Mouse (Mus musculus) hematopoietic stem cell, adult 5-6 weeks (primary cell): ENCODE results near the gene Cln6. TPM values are rescaled to one million over a fixed set of nuclear protein-coding genes. Genes with fewer than 3 reads are reported as not detected.
"Not testable (repeated sequence)": the region's sequence is repeated elsewhere in the genome, so short reads cannot be mapped to it uniquely, and the experiment has no call there.

Experiments used
- ATAC-seq, 2 experiments: fragments of 125-278 bp in 1 of 2; replicated peaks in 1 of 2; 2 replicates each; pipeline ENCODE4 v1.8.0; 2016 to 2017; ENCODE audit warnings: inconsistent platforms in 2 of 2, mild to moderate bottlenecking in 2 of 2, moderate number of reproducible peaks in 2 of 2, low read depth in 1 of 2, moderate TSS enrichment in 1 of 2; ENCODE audit not compliant: low FRiP score in 2 of 2, poor library complexity in 2 of 2, severe bottlenecking in 2 of 2, insufficient read depth in 1 of 2, low TSS enrichment in 1 of 2
- total RNA-seq: library from RNA; stranded (forward); fragments of 172-1452, 232-1000 nt; gene quantifications from 2 replicates; pipeline ENCODE4 v1.2.3, GENCODE M21; 2017

Gene Cln6
- 19.9 and 24.9 TPM in 2 replicates for total RNA-seq

DNA sequence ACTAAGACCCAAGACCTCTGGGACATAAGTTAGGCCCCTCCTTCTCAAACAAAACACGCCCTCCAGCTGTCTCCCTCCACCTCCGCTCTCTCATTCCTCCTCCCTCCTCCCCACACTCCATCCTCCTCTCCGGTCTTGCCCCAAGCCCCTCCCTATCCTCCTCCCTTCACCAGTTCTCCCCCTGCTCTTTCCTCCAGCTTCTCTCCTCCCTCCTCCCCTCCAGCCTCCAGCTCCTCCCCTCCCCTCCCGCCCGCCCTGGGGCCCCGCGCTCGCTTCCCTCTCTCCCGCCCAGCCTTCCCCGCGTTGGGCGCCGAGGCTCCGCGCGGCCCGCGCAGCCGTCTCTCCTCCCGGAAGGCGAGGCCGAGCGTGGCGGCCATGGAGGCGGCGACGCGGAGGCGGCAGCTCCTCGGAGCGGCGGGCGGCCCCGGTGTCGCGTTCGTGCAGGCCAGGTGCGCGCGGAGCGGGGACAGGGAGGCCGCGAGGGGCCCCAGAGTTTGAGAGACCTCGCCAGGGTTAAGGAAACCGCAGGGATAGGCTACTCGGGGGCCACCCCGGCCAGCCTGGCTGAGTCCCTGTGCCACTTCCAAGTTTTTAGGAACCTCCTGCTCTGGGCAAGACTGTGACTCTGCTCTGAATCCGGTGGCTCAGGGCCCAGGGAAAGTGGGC, at the start of gene Cln6:
Gene Cln6 (plus strand): TSS at position 280 of the 666 bp plus-strand sequence.
- ATAC-seq: peak; percentile 89 to 90

DNA sequence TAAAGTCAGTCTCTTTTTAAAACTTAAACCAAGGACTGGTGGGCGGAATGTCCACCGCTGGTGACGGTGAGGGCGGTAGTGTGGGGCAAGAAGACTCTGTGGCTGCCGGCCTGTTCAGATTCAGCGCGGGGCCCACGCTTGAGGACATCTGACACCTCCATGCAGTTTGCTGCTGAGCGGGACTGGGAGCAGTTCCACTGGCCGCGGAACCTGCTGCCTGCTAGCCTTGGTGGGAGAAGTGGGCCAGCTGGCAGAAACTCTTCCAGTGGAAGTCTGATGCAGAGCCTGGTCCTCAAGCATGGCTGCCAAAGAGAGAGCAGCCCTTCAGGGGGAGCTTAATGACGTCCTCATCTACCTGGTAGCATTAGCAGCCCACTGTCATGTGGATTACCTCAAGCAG, 48.7 kb upstream of the Cln6 start:
- no peak for ATAC-seq

DNA sequence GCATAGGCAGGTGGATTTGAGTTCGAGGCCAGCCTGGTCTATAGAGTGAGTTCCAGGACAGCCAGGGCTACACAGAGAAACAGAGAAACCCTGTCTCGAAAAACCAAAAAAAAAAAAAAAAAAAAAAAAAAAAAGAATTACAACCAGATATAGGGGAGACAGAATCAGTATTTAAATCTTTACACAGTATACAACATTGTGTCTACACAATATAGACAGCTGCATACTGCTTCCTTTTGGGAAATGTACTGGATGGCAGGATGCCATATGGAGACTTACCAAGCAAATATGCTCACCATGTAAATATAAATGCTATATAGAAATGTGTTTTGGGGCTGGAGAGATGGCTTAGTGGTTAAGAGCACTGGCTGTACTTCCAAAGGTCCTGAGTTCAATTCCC, 39.4 kb upstream of the Cln6 start:
- not testable (repeated sequence) for ATAC-seq

DNA sequence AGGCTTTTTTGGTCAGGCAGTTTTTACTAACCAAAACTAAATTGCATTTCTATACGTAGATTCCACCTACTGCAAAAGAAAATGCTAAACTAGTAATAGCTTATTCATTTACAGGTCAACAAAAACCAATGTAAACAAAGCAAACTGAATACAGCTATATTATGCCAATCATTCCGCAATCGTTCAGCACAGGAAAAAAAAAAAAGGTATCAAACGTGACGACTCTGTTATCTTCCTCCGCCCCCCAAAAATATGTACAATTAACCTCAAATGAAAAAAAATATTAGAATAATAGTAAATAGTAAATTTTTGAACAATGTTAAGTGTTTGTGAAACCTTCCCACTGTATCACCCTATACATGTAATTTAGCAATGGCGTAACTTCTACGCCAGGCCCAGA, 28.5 kb upstream of the Cln6 start:
- ATAC-seq: no peak

DNA sequence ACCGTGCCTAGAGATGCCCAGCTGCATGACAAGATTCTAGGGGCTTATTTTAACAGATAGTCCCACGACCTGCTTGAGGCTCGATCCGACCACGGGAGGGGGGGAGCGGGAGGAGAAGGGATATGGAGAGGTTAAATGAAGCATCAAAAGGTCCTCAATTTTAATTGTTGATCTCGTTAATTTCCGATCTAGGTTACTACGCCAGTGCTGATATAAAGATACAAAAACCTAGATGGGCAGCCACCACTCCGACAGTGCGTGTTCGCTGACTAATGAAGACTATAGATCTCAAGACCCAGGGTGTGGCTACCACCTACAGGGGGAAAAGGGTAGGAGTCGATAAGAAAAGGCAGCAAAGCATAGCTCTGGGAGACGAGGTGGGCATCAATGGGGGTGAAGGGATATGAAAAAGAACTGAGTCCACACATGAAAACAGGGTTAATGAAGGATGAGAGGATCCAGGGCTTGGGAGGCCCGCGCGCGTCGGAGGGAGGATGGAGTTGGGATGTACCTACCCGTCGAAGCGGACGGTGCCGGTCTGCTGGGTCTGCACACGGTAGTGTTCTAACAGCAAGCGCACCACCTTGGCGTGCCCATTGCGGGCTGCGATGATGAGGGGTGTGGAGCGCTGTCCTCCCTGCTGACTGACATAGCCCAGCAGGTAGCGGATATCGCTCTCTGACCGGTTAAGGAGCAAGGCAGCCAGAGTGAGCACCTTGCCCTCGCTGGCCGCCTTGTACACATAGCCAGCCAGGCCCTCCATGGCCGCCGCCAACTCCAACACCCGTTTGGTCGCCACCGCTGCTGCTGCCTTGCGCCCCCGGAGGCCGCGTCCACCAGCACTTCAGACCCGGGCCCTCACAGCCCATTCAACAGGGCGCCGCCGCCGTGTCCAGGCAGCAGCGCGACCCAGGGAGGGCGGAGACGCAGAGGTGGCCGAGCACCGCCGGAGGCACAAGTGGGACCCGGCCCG, 27.8 kb upstream of the Cln6 start:
- ATAC-seq: peak in 1 of 2 experiments; percentile 42; a peak in 2 of 4 replicates

DNA sequence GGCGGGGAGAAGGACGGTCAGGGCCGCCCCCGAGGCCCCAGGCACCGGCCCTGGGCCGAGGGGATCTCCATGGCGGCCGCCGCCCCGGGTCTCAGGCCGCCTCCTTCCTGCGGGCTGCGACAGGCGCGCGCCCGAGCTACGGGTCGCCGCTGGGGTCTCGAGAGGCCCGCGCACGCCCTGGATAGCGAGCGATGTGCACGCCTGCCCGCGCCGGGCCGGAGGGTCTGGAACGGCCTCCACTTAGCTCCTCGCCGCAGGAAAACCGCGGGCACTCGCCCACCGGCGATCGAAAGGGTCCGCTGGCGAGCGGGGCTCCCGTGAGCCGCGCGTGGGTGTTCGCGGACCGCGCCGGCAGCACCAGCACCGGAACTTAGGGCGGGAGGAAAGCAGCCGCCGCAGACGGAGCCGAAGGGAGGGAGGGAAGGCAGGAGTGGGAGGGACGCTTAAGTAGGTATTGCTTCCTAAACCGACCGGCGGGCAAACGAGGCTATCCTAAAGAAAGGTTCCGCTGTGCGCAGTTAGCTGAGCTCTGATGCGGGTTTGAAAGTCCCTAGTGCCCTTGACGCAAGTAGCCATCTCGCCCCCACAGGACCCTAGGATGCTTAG, 27.0 kb upstream of the Cln6 start, which contains the start of gene Fem1b:
Gene Fem1b (minus strand): TSS at position 419 of the 606 bp plus-strand sequence.
- ATAC-seq: peak; percentile 89 to 91

DNA sequence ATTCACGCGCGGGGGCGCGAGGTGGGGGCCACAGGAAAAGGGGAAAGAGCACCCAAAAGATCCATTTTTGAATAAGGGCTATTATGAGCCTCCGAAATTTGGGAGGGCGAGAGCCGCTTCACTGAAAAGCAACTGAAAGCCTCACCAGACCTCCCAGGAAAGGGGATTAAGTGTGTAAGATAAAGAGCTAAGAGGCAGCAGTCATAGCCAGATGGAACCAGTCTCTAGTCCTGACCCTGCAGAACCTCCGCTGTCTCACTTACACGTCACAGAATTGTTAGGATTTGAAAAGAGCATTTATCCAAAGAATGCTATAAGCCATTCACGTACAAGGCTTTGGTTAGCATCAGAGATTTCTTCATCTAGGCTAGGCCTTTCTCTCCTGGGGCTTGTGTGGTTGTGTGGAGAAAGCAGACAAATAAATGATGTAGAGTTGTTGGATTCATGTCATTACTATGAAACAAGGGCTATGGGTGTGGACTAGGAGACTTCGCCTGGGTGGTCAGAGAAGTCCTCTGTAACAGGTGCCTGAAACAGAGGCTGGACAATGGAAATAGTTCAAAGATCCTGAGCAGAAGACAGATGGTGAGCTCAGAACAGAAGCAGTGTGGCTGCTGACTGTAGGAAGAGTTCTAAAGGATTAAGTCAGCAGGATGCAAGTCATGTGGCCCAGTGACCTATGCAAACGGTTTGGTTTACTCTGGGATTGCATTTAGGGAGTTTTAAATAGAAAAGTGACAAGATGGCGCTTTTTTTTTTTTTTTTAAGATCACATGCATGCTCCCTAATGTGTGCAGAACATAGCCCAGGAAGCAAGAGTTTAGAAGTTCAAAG, 26.2 kb upstream of the Cln6 start:
- ATAC-seq: no peak

DNA sequence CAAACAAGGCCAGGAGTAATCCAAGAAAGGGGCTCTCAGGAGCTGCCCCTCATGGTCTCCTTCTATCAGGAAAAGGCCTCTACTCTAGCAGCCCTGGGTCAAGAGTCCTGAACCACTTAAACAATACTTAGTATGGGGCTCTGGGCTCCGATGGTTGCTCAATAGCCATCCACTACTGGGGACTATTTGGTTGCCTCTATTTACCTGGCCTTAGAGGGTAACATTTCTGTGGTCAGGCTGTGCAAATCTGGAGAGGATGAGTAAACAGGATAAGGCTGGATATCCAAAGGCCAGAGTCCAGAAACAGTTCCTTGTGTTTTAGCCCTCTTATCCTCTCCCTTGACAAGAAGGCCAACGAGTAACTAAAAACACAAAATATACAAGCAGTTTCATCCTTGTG, 23.8 kb upstream of the Cln6 start:
- ATAC-seq: no peak

DNA sequence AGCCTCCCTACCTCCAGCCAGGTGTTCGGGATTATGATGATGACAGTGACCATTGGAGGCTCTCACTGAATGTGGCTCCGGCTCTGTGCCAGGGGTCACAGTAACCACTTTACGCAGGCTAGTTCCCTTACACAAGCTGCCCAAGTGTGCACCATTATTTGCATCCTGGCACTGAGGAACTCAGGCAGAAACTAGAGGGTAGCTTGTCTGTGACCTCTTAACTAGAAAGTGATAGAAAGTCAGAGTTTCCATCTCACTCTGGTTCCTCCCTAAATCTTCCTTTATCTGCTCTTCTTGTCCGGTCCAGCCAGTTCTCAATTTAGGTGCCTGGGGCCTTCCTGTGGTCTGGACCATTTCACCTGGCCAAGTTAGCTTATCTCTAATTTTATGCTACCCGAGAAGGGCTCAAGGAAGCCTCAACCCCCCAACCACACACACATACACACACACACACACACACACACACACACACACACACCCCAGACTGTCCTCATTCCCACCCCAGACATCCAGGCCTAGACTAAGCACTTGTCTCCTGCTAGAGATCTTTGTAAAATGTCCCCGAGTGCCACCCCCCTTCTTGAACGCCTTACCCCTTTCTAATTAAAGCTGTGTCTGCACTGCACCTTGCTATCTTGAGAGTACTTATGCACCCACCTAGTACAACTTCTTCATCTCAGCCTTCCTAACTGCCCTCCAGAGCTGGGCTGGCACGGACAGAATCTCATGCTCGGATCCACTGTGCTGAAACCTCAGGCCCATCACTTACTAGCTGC, 22.1 kb upstream of the Cln6 start:
- no peak for ATAC-seq

DNA sequence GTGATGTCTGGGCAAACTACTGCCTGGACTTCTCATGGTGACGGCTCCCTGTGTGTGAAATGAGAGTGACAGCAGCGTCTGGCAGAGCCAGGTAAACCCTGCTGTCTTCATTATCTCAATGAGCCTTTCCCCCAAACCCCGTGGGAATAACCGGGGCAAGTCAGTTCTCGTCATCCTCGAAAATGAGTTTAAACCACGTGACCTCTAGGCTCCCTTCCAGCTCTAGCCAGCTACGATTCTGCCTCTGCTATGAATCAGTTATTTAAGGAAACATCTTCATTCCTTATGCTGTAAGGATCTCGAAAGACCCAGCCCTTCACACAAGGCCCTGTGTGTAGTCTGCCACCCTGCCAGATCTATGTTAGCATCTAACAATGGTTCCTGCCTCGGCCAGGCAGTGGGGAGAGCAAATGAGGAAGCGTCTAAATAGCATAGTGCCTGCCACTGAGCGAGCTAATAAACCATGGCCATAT, 21.4 kb upstream of the Cln6 start:
- peak; percentile 32 to 56; a peak in 3 of 4 replicates for ATAC-seq

DNA sequence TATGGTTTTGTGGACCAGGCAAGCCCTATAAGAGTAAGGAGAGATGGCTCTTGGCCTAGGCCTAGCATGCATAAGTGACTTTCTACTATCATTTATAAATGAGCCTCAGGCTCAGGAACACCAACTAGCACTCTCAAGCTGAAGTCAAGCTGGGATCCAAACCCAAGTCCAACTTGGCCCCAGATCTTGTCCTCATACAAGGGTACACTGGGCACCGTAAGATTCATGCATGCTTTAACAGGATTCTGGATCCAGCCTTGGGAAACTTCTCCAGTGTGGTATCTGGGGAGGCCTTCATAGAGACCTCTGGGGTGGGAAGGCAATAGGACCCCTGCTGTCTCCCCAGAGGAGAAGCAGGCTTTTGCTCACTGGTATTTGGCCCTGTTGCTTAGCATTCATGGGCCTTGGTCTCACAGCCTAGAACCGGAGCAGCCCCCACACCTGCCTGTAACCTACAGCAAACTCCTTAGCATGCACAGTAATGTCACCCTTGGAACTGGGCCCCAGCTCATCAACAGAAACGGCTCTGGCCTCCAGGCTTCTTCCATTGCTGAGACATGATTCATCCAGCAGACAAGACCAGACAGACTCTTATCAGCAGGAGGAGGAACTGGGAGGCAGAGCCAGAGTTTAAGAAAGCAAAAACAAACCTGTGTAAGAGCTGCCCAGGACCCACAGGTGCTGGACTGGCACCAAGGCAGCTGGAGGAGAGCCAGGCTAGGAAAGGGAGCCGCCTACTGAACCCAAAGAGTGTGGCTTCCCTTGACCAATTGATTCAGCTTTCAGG, 20.6 kb upstream of the Cln6 start:
- ATAC-seq: no peak

DNA sequence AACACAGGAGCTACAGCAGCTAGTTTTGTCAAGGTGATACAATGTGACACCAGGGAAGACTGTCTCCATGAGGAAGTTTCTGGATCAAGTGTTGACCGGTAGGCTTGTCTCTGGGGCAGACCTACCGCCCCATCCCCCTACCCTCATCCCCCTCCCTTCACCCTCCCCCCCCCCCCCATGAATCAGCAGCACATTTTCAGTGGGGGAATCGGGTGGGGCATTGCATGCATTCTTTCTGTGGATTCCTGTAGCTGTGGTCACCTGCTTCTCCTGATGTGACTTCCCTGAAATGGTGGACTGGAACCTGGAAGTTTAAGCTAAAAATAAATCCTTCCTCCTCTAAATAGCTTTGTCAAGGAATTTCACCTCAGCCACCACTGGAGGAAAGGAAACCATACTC, 19.1 kb upstream of the Cln6 start:
- no peak for ATAC-seq

DNA sequence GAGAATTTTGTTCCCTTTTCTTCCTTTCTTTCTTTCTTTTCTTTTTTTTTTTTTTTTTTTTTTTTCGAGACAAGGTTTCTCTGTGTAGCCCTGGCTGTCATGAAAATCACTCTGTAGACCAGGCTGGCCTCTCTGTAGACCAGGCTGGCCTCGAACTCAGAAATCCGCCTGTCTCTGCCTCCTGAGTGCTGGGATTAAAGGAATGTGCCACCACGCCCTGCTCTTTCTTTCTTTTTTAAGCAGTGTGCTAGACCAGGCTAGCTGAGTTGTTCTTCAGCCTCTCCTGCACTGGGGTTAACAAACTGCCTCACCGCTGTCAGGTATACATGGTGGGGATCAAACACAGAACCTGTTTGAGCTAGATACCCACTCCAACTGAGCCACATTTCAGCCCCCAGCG, 18.7 kb upstream of the Cln6 start:
- not testable (repeated sequence) for ATAC-seq

DNA sequence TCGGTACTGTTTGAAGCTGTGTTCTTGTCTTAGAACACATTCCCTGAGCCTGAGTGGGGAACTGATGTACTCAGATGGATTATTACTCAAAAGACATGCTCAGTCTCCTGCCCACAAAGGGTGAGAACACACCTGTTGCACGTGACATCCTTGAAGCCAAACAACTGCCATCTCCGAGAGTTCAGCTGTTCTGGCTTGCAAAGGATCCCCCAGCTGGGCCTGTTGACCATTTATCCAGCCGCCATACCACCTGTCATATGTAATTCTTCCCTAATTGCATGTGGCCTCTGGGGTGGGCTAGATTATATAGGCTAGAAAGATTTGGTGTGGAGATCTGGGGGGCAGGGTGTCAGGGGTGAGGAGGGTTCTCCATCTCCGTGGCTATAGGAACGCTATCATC, 17.8 kb upstream of the Cln6 start:
- ATAC-seq: no peak

DNA sequence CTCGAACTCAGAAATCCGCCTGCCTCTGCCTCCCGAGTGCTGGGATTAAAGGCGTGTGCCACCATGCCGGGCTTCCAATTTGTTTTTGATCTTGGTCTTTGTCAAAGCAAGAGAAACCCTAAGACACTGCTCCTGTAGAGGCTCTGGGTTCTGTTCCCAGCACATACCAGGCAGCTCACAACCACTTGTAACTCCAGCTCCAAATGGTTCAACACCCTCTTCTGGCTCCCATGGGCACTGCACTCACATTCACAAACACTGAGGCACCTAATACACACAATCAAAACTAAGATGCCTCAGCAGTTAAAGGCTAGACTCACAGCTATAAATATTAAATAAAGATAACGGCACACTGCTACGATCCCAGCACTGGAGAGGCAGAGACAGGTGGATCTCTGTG, 16.8 kb upstream of the Cln6 start:
- no peak for ATAC-seq
